Mouse (Mus musculus) MEL (cell line): ENCODE data around the gene Tpra1. TPM values are rescaled to one million over a fixed set of nuclear protein-coding genes. Genes with fewer than 3 reads are reported as not detected.

Experiments used
- DNase-seq: peaks from one replicate; pipeline ENCODE4 v3.0.0; 2011; ENCODE audit warnings: low read depth, low spot score
- H3K27ac ChIP-seq: 2 replicates; pipeline ENCODE4 v1.5.1; 2012; ENCODE audit warnings: low read depth, mild to moderate bottlenecking, control low read depth, low read length, moderate library complexity; ENCODE audit not compliant: control insufficient read depth
- H3K27me3 ChIP-seq, 2 experiments: fragments of 150-350 bp in 1 of 2; sonication (generic) in 1 of 2; 2 replicates each; pipeline ENCODE4 v1.6.1; 2012; ENCODE audit warnings: low read length in 2 of 2, mild to moderate bottlenecking in 2 of 2, improper control_type of control experiment in 1 of 2, moderate library complexity in 1 of 2; ENCODE audit not compliant: insufficient read depth in 2 of 2, control insufficient read depth in 1 of 2
- H3K36me3 ChIP-seq, 2 experiments: 2 replicates each; pipeline ENCODE4 v1.6.1; 2012 to 2014; ENCODE audit warnings: low read length in 2 of 2, improper control_type of control experiment in 1 of 2, inconsistent platforms in 1 of 2, mild to moderate bottlenecking in 1 of 2; ENCODE audit not compliant: insufficient read depth in 2 of 2, control insufficient read depth in 1 of 2
- H3K4me1 ChIP-seq, 2 experiments: fragments of 150-350 bp in 1 of 2; sonication (generic) in 1 of 2; 2 replicates each; pipeline ENCODE4 v1.6.1; 2012; ENCODE audit warnings: low read length in 2 of 2, improper control_type of control experiment in 1 of 2, mild to moderate bottlenecking in 1 of 2; ENCODE audit not compliant: insufficient read depth in 2 of 2, control insufficient read depth in 1 of 2
- H3K4me3 ChIP-seq, 2 experiments: fragments of 150-350 bp in 1 of 2; sonication (generic) in 1 of 2; 2 replicates each; pipeline ENCODE4 v1.5.1; 2012; ENCODE audit warnings: low read depth in 2 of 2, low read length in 2 of 2, mild to moderate bottlenecking in 2 of 2, moderate library complexity in 2 of 2, control low read depth in 1 of 2, improper control_type of control experiment in 1 of 2; ENCODE audit not compliant: control insufficient read depth in 1 of 2, insufficient read depth in 1 of 2
- H3K79me2 ChIP-seq: 2 replicates; pipeline ENCODE4 v1.6.1; 2012; ENCODE audit warnings: mild to moderate bottlenecking, low read length, moderate library complexity; ENCODE audit not compliant: control insufficient read depth, poor library complexity, insufficient read depth
- H3K9ac ChIP-seq: 2 replicates; pipeline ENCODE4 v1.6.1; 2012; ENCODE audit warnings: low read depth, mild to moderate bottlenecking, control low read depth, low read length, moderate library complexity; ENCODE audit not compliant: control insufficient read depth, poor library complexity, severe bottlenecking
- H3K9me3 ChIP-seq: fragments of 150-350 bp; sonication (generic); replicated peaks from 2 replicates; pipeline ENCODE4 v1.6.1; 2012; ENCODE audit warnings: mild to moderate bottlenecking, low read length, improper control_type of control experiment, moderate library complexity; ENCODE audit not compliant: insufficient read depth
- BHLHE40 ChIP-seq: IDR thresholded peaks from 2 replicates; pipeline ENCODE4 v1.6.1; 2012; ENCODE audit warnings: low read depth, mild to moderate bottlenecking, inconsistent platforms, low read length, improper control_type of control experiment, borderline replicate concordance
- CHD1 ChIP-seq: IDR thresholded peaks from 2 replicates; pipeline ENCODE4 v1.6.1; 2012; ENCODE audit warnings: low read depth, mild to moderate bottlenecking, inconsistent platforms, low read length, improper control_type of control experiment
- CHD2 ChIP-seq: IDR thresholded peaks from 2 replicates; pipeline ENCODE4 v1.6.1; 2011; ENCODE audit warnings: low read length, improper control_type of control experiment
- CTCF ChIP-seq, 3 experiments: IDR thresholded peaks in 2 of 3; conservative IDR thresholded peaks in 1 of 3; 2 replicates each; pipeline ENCODE4 v1.5.1; 2011 to 2012; ENCODE audit warnings: low read length in 3 of 3, low read depth in 2 of 3, mild to moderate bottlenecking in 2 of 3, improper control_type of control experiment in 1 of 3, inconsistent platforms in 1 of 3, mixed read lengths in 1 of 3, moderate library complexity in 1 of 3; ENCODE audit not compliant: control insufficient read depth in 1 of 3, insufficient read depth in 1 of 3, poor library complexity in 1 of 3, severe bottlenecking in 1 of 3
- ELF1 ChIP-seq: IDR thresholded peaks from 2 replicates; pipeline ENCODE4 v1.6.1; 2014; ENCODE audit warnings: low read depth, mild to moderate bottlenecking, inconsistent platforms, low read length, improper control_type of control experiment, moderate library complexity
- EP300 ChIP-seq, 2 experiments: IDR thresholded peaks; 2 replicates each; pipeline ENCODE4 v1.6.1; 2011; ENCODE audit warnings: improper control_type of control experiment in 2 of 2, low read length in 2 of 2, low read depth in 1 of 2, mild to moderate bottlenecking in 1 of 2
- ETS1 ChIP-seq: IDR thresholded peaks from 2 replicates; pipeline ENCODE4 v1.6.1; 2012; ENCODE audit warnings: low read depth, mild to moderate bottlenecking, inconsistent platforms, low read length, improper control_type of control experiment, moderate library complexity
- GABPA ChIP-seq: IDR thresholded peaks from 2 replicates; pipeline ENCODE4 v1.6.1; 2012; ENCODE audit warnings: low read depth, mild to moderate bottlenecking, inconsistent platforms, low read length, improper control_type of control experiment, moderate library complexity
- GATA1 ChIP-seq: IDR thresholded peaks from 2 replicates; pipeline ENCODE4 v1.6.1; 2011; ENCODE audit warnings: low read depth, low read length, improper control_type of control experiment
- HCFC1 ChIP-seq: IDR thresholded peaks from 2 replicates; pipeline ENCODE4 v1.6.1; 2012; ENCODE audit warnings: low read depth, mild to moderate bottlenecking, inconsistent platforms, low read length, improper control_type of control experiment, moderate library complexity
- MAFK ChIP-seq: IDR thresholded peaks from 2 replicates; pipeline ENCODE4 v1.6.1; 2011; ENCODE audit warnings: low read depth, mild to moderate bottlenecking, low read length, improper control_type of control experiment, borderline replicate concordance
- MEF2A ChIP-seq: IDR thresholded peaks from 2 replicates; pipeline ENCODE4 v1.6.1; 2014; ENCODE audit warnings: low read depth, mild to moderate bottlenecking, inconsistent platforms, low read length, improper control_type of control experiment; ENCODE audit not compliant: poor library complexity, insufficient replicate concordance, severe bottlenecking; ENCODE audit errors: extremely low read depth
- POLR2AphosphoS2 ChIP-seq: IDR thresholded peaks from 2 replicates; pipeline ENCODE4 v1.6.1; 2011; ENCODE audit warnings: low read length, improper control_type of control experiment
- SMC3 ChIP-seq: IDR thresholded peaks from 2 replicates; pipeline ENCODE4 v1.6.1; 2011; ENCODE audit warnings: low read depth, low read length, improper control_type of control experiment
- TAL1 ChIP-seq: IDR thresholded peaks from 2 replicates; pipeline ENCODE4 v1.6.1; 2012; ENCODE audit warnings: mild to moderate bottlenecking, inconsistent platforms, low read length, moderate library complexity, mixed read lengths
- TBP ChIP-seq: IDR thresholded peaks from 2 replicates; pipeline ENCODE4 v1.8.0; 2011; ENCODE audit warnings: low read depth, low read length, improper control_type of control experiment
- TCF12 ChIP-seq: IDR thresholded peaks from 2 replicates; pipeline ENCODE4 v1.6.1; 2014; ENCODE audit warnings: low read depth, mild to moderate bottlenecking, inconsistent platforms, low read length, improper control_type of control experiment, moderate library complexity
- USF1 ChIP-seq: IDR thresholded peaks from 2 replicates; pipeline ENCODE4 v1.6.1; 2014; ENCODE audit warnings: low read depth, mild to moderate bottlenecking, inconsistent platforms, low read length, improper control_type of control experiment, moderate library complexity
- USF2 ChIP-seq, 2 experiments: IDR thresholded peaks; 2 replicates each; pipeline ENCODE4 v1.6.1; 2011 to 2012; ENCODE audit warnings: improper control_type of control experiment in 2 of 2, low read length in 2 of 2, borderline replicate concordance in 1 of 2, inconsistent platforms in 1 of 2, low read depth in 1 of 2, mild to moderate bottlenecking in 1 of 2; ENCODE audit not compliant: insufficient read depth in 1 of 2
- ZC3H11A ChIP-seq: IDR thresholded peaks from 2 replicates; pipeline ENCODE4 v1.6.1; 2012; ENCODE audit warnings: low read depth, mild to moderate bottlenecking, inconsistent platforms, low read length, improper control_type of control experiment
- ZKSCAN1 ChIP-seq: IDR thresholded peaks from 2 replicates; pipeline ENCODE4 v1.6.1; 2012; ENCODE audit warnings: low read depth, mild to moderate bottlenecking, inconsistent platforms, low read length, improper control_type of control experiment, moderate library complexity
- polyA plus RNA-seq, 2 experiments: library from polyadenylated mRNA; stranded (reverse) in 1 of 2; unstranded in 1 of 2; fragments of >175 nt in 1 of 2; fragments of >200 nt in 1 of 2; gene quantifications; 2 replicates each; pipeline versions ENCODE4 v1.2.1 to v1.2.4; 2012; ENCODE audit warnings: low replicate concordance in 2 of 2, low read depth in 1 of 2; ENCODE audit not compliant: insufficient read length in 2 of 2, insufficient read depth in 1 of 2, missing spikeins in 1 of 2
- total RNA-seq: library from RNA; depleted of rRNA; stranded (reverse); fragments of 300-350 nt; gene quantifications from 2 replicates; pipeline ENCODE4 v1.2.3, GENCODE M21; 2012

The Tpra1 gene
- total and polyA plus RNA-seq, 3 experiments, result 22.9 to 42.4 TPM; not detected in 1

- Histone ChIP-seq H3K4me3 (no peak overlapping the region), H3K9me3 (no peaks in the 10 kb centered on the region), H3K27ac (no peak overlapping the region), H3K27me3 (peaks cover 3 to 4% of the 10 kb centered on the region in 2 experiments; a peak in 3 of 4 replicates), H3K9ac (no peak overlapping the region), H3K4me1 (no peaks in the 10 kb centered on the region), H3K79me2 (no peaks in the 10 kb centered on the region), H3K36me3 (no peaks in the 10 kb centered on the region)
- no peak for DNase-seq
- no peak for TF ChIP-seq TAL1
- no peak for TF ChIP-seq MAFK
- TF ChIP-seq TCF12, result no peak
- TF ChIP-seq USF1, result no peak
- TF ChIP-seq HCFC1, result no peak
- no peak for TF ChIP-seq USF2 (IDR thresholded peaks at IDR 0.05; ENCODE audit: borderline replicate concordance in 1 of 2, insufficient read depth in 1 of 2, low read depth in 1 of 2, low read length in 2 of 2)
- TF ChIP-seq SMC3, result no peak
- TF ChIP-seq TBP, result no peak
- no peak for TF ChIP-seq GABPA
- TF ChIP-seq BHLHE40, result no peak
- no peak for TF ChIP-seq ETS1
- no peak for TF ChIP-seq MEF2A
- TF ChIP-seq CHD1, result no peak
- TF ChIP-seq POLR2AphosphoS2, result no peak
- TF ChIP-seq CTCF (IDR thresholded peaks at IDR 0.05 in 2 of 3, conservative IDR thresholded peaks at IDR 0.05 in 1 of 3; ENCODE audit: control insufficient read depth in 1 of 3, insufficient read depth in 1 of 3, low read depth in 2 of 3, low read length in 3 of 3, poor library complexity in 1 of 3, severe bottlenecking in 1 of 3), result no peak
- no peak for TF ChIP-seq CHD2
- no peak for TF ChIP-seq EP300 (IDR thresholded peaks at IDR 0.05; ENCODE audit: low read depth in 1 of 2, low read length in 2 of 2)
- TF ChIP-seq ZKSCAN1, result no peak
- no peak for TF ChIP-seq ELF1
- TF ChIP-seq GATA1, result no peak
Measured at GRCm38 (mm10) chr6:88869459-88869858, 32.6 kb upstream of the Tpra1 start.

DNA sequence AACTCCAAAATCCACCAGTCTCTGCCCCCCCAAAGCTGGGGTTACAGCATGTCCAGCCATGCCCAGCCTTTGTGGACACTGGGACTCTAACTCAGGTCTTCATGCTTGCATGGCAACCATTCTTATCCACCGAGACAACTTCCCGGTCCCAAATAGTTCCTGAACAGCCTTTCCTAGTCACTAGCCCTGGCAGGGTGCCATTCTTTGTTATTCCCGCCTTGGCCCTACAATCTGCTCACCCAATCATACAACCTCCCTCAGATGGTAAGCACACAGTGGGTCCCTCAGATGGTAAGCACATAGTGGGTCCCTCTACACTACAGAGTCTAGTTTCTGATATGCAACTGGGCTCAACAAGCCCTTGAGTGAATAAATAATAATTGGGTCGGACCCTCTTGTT, 31.5 kb upstream of the Tpra1 start:
- no peak for DNase-seq
- Histone ChIP-seq H3K79me2 (no peaks in the 10 kb centered on the region), H3K36me3 (no peaks in the 10 kb centered on the region), H3K27ac (no peak overlapping the region), H3K9me3 (no peaks in the 10 kb centered on the region), H3K27me3 (peaks cover 1 to 3% of the 10 kb centered on the region in 2 experiments; a peak in 3 of 4 replicates), H3K4me1 (no peaks in the 10 kb centered on the region), H3K9ac (no peak overlapping the region), H3K4me3 (no peak overlapping the region)
- TF ChIP-seq ZC3H11A, result no peak
- no peak for TF ChIP-seq GATA1
- no peak for TF ChIP-seq MEF2A
- TF ChIP-seq POLR2AphosphoS2, result no peak
- 0 out of 2 replicates have a peak, but pooled peaks have one; percentile 45 for TF ChIP-seq ZKSCAN1
- no peak for TF ChIP-seq CHD2
